Comparison of ENCODE assay signal across 8 mouse cellular contexts in the genomic region with DNA sequence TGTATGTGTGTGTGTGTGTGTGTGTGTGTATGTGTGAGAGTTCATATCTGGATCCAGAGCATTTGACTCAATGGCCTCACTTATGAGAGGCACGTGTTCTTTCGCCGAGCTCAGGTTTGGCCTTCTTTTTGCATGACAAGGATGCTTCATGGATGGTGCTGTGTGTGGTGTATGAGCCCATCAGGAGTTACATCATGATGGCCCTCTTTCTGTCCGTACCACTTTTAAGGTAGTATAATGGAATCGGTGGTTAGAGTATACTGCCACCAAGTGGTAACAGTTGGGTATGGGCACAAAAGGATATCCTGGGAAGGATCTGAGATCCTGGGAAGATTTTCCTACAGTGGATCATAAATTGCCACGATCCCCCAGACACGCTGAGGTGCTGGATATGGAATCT. TPM values are rescaled to one million over a fixed set of nuclear protein-coding genes. Genes with fewer than 3 reads are reported as not detected.
DNase-seq lines count a peak whose midpoint lies in the region.

No protein-coding gene starts in this region.

- no peak overlapping the region for H3K27ac ChIP-seq in limb, embryonic 10.5 days

- H3K27me3 ChIP-seq in limb, embryonic 10.5 days (ENCODE audit: low read depth, poor library complexity, severe bottlenecking) = no peaks in the 10 kb centered on the region

- no peaks in the 10 kb centered on the region for H3K36me3 ChIP-seq in limb, embryonic 10.5 days

- peak; percentile 33 for DNase-seq in CD4-positive helper T cell, adult 2 months (ENCODE audit: low read depth, low spot score)
- DNase-seq in Muller cell, postnatal 12 days (ENCODE audit: inconsistent ontology term) = peak; percentile 47
- DNase-seq in cerebellum, adult 9-11 months = peak; percentile 44
- DNase-seq in frontal cortex, postnatal 10 days (ENCODE audit: low spot score in 2 of 2) = peak; percentile 26 to 30
- peak; percentile 42 to 55 for DNase-seq in kidney, adult 8-10 months
- DNase-seq in limb, embryonic 10.5 days (ENCODE audit: low spot score) = peak; percentile 42
- DNase-seq in natural killer cell, adult 2 months (ENCODE audit: low spot score in 2 of 2) = peak; percentile 17 to 20
- DNase-seq in testis, postnatal 14 days (ENCODE audit: low spot score) = no peak

- 18% methylated on average over 7 of the region's 7 CpGs for WGBS in limb, embryonic 10.5 days

- no peaks in the 10 kb centered on the region for H3K4me1 ChIP-seq in limb, embryonic 10.5 days

- H3K4me3 ChIP-seq in limb, embryonic 10.5 days = no peak overlapping the region

- H3K9me3 ChIP-seq in limb, embryonic 10.5 days (replicated peaks) = no peaks in the 10 kb centered on the region

RNA-seq across cellular contexts. Expression of a gene that starts 8.1 kb away (rescaled TPM):
- 68.4 and 69.3 TPM in 2 replicates for polyA plus RNA-seq in limb, embryonic 10.5 days (2016; fragmentation: Nextera tagmentation; extraction: Ambion mirVana)

RNA-seq across cellular contexts. Expression of a gene that starts 58.9 kb away (rescaled TPM):
- 29.0 and 30.3 TPM in 2 replicates for polyA plus RNA-seq in limb, embryonic 10.5 days (2016; fragmentation: Nextera tagmentation; extraction: Ambion mirVana)
